Mouse (Mus musculus): ENCODE data around the gene BC049352. TPM values are rescaled to one million over a fixed set of nuclear protein-coding genes. Genes with fewer than 3 reads are reported as not detected.

The BC049352 gene
- polyA plus RNA-seq, 1 experiment from 2014 or later = not detected

- no peak overlapping the region for H3K27ac ChIP-seq (ENCODE audit: low read depth, low read length)
- no peak for ATAC-seq
- no peak overlapping the region for H3K4me3 ChIP-seq (ENCODE audit: low read length)
- 87% methylated on average over 6 of the region's 6 CpGs for WGBS
- no peak overlapping the region for H3K4me2 ChIP-seq (ENCODE audit: low read length)
- H3K9ac ChIP-seq (ENCODE audit: low read depth, low read length) = no peak overlapping the region
- H3K36me3 ChIP-seq (ENCODE audit: control insufficient read depth, insufficient read depth, low read length) = no peaks in the 10 kb centered on the region
- H3K4me1 ChIP-seq (ENCODE audit: control insufficient read depth, insufficient read depth, low read depth, low read length) = no peaks in the 10 kb centered on the region
- no peaks in the 10 kb centered on the region for H3K27me3 ChIP-seq (replicated peaks; ENCODE audit: control insufficient read depth, insufficient read depth, low read length)
- H3K9me3 ChIP-seq (ENCODE audit: control insufficient read depth, low read length) = no peaks in the 10 kb centered on the region
These were observed 53.9 kb downstream of the BC049352 start for GRCm38 (mm10) chr9:45235668-45236227.

GRCm38 (mm10) chr9:45236744-45237143 is 54.9 kb downstream of the BC049352 start:
- Histone ChIP-seq H3K36me3 (ENCODE audit: control insufficient read depth, insufficient read depth, low read length) (no peaks in the 10 kb centered on the region), H3K4me2 (ENCODE audit: low read length) (no peak overlapping the region), H3K27me3 (replicated peaks; ENCODE audit: control insufficient read depth, insufficient read depth, low read length) (no peaks in the 10 kb centered on the region), H3K9me3 (ENCODE audit: control insufficient read depth, low read length) (no peaks in the 10 kb centered on the region), H3K4me3 (ENCODE audit: low read length) (no peak overlapping the region), H3K27ac (ENCODE audit: low read depth, low read length) (no peak overlapping the region), H3K4me1 (ENCODE audit: control insufficient read depth, insufficient read depth, low read depth, low read length) (no peaks in the 10 kb centered on the region), H3K9ac (ENCODE audit: low read depth, low read length) (no peak overlapping the region)
- ATAC-seq = no peak
- WGBS = 43% methylated on average over 7 of the region's 7 CpGs

DNA sequence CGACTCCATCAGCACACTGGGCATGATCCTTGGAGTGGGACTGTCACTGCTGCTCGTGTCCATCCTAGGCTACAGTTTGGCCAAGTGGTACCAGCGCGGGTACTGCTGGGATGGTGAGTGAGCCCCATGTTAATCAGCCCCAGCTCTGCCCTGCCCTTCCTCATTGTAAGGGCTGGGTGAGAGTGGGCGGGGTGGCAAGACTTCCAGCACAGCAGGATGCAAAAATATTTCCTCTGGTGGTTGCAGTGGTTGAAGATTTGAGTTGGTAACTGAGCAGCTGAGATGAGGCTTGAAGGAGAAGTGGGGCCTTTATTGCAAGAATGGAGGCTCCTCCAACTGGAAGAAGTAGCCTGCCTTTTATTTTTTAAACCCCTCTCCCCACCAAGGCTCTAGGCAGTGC is 59.6 kb downstream of the BC049352 start:
- Histone ChIP-seq H3K4me2 (ENCODE audit: low read length) (no peak overlapping the region), H3K27ac (ENCODE audit: low read depth, low read length) (no peak overlapping the region), H3K36me3 (ENCODE audit: control insufficient read depth, insufficient read depth, low read length) (no peaks in the 10 kb centered on the region), H3K9ac (ENCODE audit: low read depth, low read length) (no peak overlapping the region), H3K4me3 (ENCODE audit: low read length) (no peak overlapping the region), H3K9me3 (ENCODE audit: control insufficient read depth, low read length) (no peaks in the 10 kb centered on the region), H3K27me3 (replicated peaks; ENCODE audit: control insufficient read depth, insufficient read depth, low read length) (no peaks in the 10 kb centered on the region), H3K4me1 (ENCODE audit: control insufficient read depth, insufficient read depth, low read depth, low read length) (no peaks in the 10 kb centered on the region)
- 82% methylated on average over 5 of the region's 5 CpGs for WGBS
- ATAC-seq = no peak

- Histone ChIP-seq H3K9ac (ENCODE audit: low read depth, low read length) (no peak overlapping the region), H3K27me3 (replicated peaks; ENCODE audit: control insufficient read depth, insufficient read depth, low read length) (no peaks in the 10 kb centered on the region), H3K4me2 (ENCODE audit: low read length) (no peak overlapping the region), H3K27ac (ENCODE audit: low read depth, low read length) (no peak overlapping the region), H3K4me3 (ENCODE audit: low read length) (no peak overlapping the region), H3K9me3 (ENCODE audit: control insufficient read depth, low read length) (no peaks in the 10 kb centered on the region), H3K36me3 (ENCODE audit: control insufficient read depth, insufficient read depth, low read length) (no peaks in the 10 kb centered on the region), H3K4me1 (ENCODE audit: control insufficient read depth, insufficient read depth, low read depth, low read length) (no peaks in the 10 kb centered on the region)
- 86% methylated on average over 1 of the region's 1 CpGs for WGBS
- ATAC-seq = no peak
These were observed 63.6 kb downstream of the BC049352 start for GRCm38 (mm10) chr9:45245432-45245831.

GRCm38 (mm10) chr9:45246060-45246459 is 64.3 kb downstream of the BC049352 start:
- Histone ChIP-seq H3K9me3 (ENCODE audit: control insufficient read depth, low read length) (no peaks in the 10 kb centered on the region), H3K4me3 (ENCODE audit: low read length) (no peak overlapping the region), H3K4me1 (ENCODE audit: control insufficient read depth, insufficient read depth, low read depth, low read length) (no peaks in the 10 kb centered on the region), H3K36me3 (ENCODE audit: control insufficient read depth, insufficient read depth, low read length) (no peaks in the 10 kb centered on the region), H3K4me2 (ENCODE audit: low read length) (no peak overlapping the region), H3K27me3 (replicated peaks; ENCODE audit: control insufficient read depth, insufficient read depth, low read length) (no peaks in the 10 kb centered on the region), H3K9ac (ENCODE audit: low read depth, low read length) (no peak overlapping the region), H3K27ac (ENCODE audit: low read depth, low read length) (no peak overlapping the region)
- WGBS = 92% methylated on average over 6 of the region's 6 CpGs
- ATAC-seq = no peak

GRCm38 (mm10) chr9:45247536-45247935 is 65.7 kb downstream of the BC049352 start:
- Histone ChIP-seq H3K4me3 (ENCODE audit: low read length) (no peak overlapping the region), H3K4me2 (ENCODE audit: low read length) (no peak overlapping the region), H3K9me3 (ENCODE audit: control insufficient read depth, low read length) (no peaks in the 10 kb centered on the region), H3K27me3 (replicated peaks; ENCODE audit: control insufficient read depth, insufficient read depth, low read length) (no peaks in the 10 kb centered on the region), H3K36me3 (ENCODE audit: control insufficient read depth, insufficient read depth, low read length) (no peaks in the 10 kb centered on the region), H3K27ac (ENCODE audit: low read depth, low read length) (no peak overlapping the region), H3K4me1 (ENCODE audit: control insufficient read depth, insufficient read depth, low read depth, low read length) (no peaks in the 10 kb centered on the region), H3K9ac (ENCODE audit: low read depth, low read length) (no peak overlapping the region)
- no peak for ATAC-seq
- WGBS = 59% methylated on average over 2 of the region's 2 CpGs

GRCm38 (mm10) chr9:45250306-45250705 is 68.5 kb downstream of the BC049352 start:
- no peaks in the 10 kb centered on the region for H3K4me1 ChIP-seq (ENCODE audit: control insufficient read depth, insufficient read depth, low read depth, low read length)
- 87% methylated on average over 7 of the region's 7 CpGs for WGBS
- no peak overlapping the region for H3K4me3 ChIP-seq (ENCODE audit: low read length)
- no peak overlapping the region for H3K27ac ChIP-seq (ENCODE audit: low read depth, low read length)
- no peaks in the 10 kb centered on the region for H3K27me3 ChIP-seq (replicated peaks; ENCODE audit: control insufficient read depth, insufficient read depth, low read length)
- H3K9me3 ChIP-seq (ENCODE audit: control insufficient read depth, low read length) = no peaks in the 10 kb centered on the region
- no peak overlapping the region for H3K9ac ChIP-seq (ENCODE audit: low read depth, low read length)
- ATAC-seq = no peak
- no peak overlapping the region for H3K4me2 ChIP-seq (ENCODE audit: low read length)
- no peaks in the 10 kb centered on the region for H3K36me3 ChIP-seq (ENCODE audit: control insufficient read depth, insufficient read depth, low read length)

DNA sequence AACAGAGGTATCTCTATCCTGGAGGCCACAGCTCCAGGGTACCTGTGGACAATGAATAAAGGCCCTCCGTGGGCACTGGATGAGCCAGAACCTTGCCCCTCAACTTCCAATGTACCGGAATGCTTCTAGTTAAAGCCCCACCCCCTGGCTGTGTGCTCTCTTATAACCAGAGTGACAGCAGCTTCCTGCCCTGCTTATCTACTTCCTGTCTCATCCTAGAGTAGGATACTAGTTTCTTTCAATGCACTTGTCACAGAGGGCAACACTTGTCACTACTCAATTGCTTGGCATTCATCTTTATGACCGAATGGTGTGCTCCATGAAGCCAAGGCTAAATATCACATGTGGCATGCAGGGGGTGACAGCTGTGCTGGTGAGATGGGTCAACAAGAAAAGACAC is 69.5 kb downstream of the BC049352 start:
- H3K27ac ChIP-seq (ENCODE audit: low read depth, low read length) = no peak overlapping the region
- H3K27me3 ChIP-seq (replicated peaks; ENCODE audit: control insufficient read depth, insufficient read depth, low read length) = no peaks in the 10 kb centered on the region
- no peaks in the 10 kb centered on the region for H3K36me3 ChIP-seq (ENCODE audit: control insufficient read depth, insufficient read depth, low read length)
- no peaks in the 10 kb centered on the region for H3K4me1 ChIP-seq (ENCODE audit: control insufficient read depth, insufficient read depth, low read depth, low read length)
- H3K9me3 ChIP-seq (ENCODE audit: control insufficient read depth, low read length) = no peaks in the 10 kb centered on the region
- no peak for ATAC-seq
- WGBS = 81% methylated on average over 3 of the region's 3 CpGs
- H3K9ac ChIP-seq (ENCODE audit: low read depth, low read length) = no peak overlapping the region
- H3K4me3 ChIP-seq (ENCODE audit: low read length) = no peak overlapping the region
- H3K4me2 ChIP-seq (ENCODE audit: low read length) = no peak overlapping the region

- 76% methylated on average over 4 of the region's 4 CpGs for WGBS
- Histone ChIP-seq H3K27me3 (replicated peaks; ENCODE audit: control insufficient read depth, insufficient read depth, low read length) (no peaks in the 10 kb centered on the region), H3K4me2 (ENCODE audit: low read length) (no peak overlapping the region), H3K4me1 (ENCODE audit: control insufficient read depth, insufficient read depth, low read depth, low read length) (no peaks in the 10 kb centered on the region), H3K9ac (ENCODE audit: low read depth, low read length) (no peak overlapping the region), H3K9me3 (ENCODE audit: control insufficient read depth, low read length) (no peaks in the 10 kb centered on the region), H3K27ac (ENCODE audit: low read depth, low read length) (no peak overlapping the region), H3K36me3 (ENCODE audit: control insufficient read depth, insufficient read depth, low read length) (no peaks in the 10 kb centered on the region), H3K4me3 (ENCODE audit: low read length) (no peak overlapping the region)
- ATAC-seq = no peak
These were observed 70.2 kb downstream of the BC049352 start for GRCm38 (mm10) chr9:45251990-45252389.

DNA sequence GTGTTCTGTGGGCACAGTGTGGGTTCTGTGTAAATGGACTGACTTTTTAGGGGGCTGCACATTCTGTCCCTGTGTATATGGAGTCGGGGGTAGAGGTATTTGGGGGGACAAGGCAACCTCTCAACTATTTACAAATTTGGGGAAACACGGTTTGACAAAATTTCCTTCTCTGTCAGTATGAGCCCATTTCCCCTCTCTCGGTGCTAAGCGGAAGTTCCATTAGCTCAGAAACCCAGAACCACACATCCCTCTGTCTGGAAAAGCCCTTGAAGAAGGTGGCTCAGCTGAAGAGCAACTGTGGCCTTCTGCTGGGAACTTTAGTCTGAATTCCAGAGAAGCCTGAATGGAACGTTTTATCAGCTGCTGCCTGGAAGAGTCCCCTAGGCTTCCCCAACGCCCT is 70.6 kb downstream of the BC049352 start:
- Histone ChIP-seq H3K9me3 (ENCODE audit: control insufficient read depth, low read length) (no peaks in the 10 kb centered on the region), H3K36me3 (ENCODE audit: control insufficient read depth, insufficient read depth, low read length) (no peaks in the 10 kb centered on the region), H3K27me3 (replicated peaks; ENCODE audit: control insufficient read depth, insufficient read depth, low read length) (no peaks in the 10 kb centered on the region), H3K27ac (ENCODE audit: low read depth, low read length) (no peak overlapping the region), H3K4me2 (ENCODE audit: low read length) (no peak overlapping the region), H3K9ac (ENCODE audit: low read depth, low read length) (no peak overlapping the region), H3K4me3 (ENCODE audit: low read length) (no peak overlapping the region), H3K4me1 (ENCODE audit: control insufficient read depth, insufficient read depth, low read depth, low read length) (no peaks in the 10 kb centered on the region)
- WGBS = 75% methylated on average over 6 of the region's 6 CpGs
- no peak for ATAC-seq
